Mouse (Mus musculus): ENCODE measurements around the gene Anxa10.

Anxa10 gene

GRCm38 (mm10) chr8:62123098-62123497, at the start of gene Anxa10:
Gene Anxa10 (minus strand): TSS chr8:62123150.
- no peak for DNase-seq

- no peak for DNase-seq
Measured at GRCm38 (mm10) chr8:62132662-62133366, 9.9 kb upstream of the Anxa10 start.

GRCm38 (mm10) chr8:62097213-62097612, 25.7 kb downstream of the Anxa10 start:
- DNase-seq = no peak

DNA sequence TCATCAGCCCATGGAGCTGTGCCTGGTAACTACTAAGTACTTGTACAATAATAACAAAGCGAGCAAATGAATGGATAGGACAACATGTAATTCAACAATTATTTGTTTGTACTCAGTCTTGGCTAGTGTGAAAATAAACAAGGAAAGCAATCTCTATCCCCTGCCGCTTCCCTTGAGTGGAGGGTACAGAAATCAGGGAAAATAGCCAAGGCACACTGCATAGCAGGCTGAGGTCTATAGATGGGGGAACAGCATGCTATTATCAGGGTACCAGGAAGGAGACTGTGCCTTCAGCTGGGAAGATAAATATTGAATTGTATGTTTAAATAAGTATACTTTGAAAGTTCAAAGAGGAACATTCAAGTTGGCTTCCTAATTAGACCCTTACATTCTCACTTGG, 41.1 kb downstream of the Anxa10 start:
- DNase-seq = no peak

GRCm38 (mm10) chr8:62080195-62080802, 42.7 kb downstream of the Anxa10 start:
- peak in 1 of 2 experiments; percentile 0 for DNase-seq

- DNase-seq = no peak
Measured at GRCm38 (mm10) chr8:62068305-62068704, 54.6 kb downstream of the Anxa10 start.

DNA sequence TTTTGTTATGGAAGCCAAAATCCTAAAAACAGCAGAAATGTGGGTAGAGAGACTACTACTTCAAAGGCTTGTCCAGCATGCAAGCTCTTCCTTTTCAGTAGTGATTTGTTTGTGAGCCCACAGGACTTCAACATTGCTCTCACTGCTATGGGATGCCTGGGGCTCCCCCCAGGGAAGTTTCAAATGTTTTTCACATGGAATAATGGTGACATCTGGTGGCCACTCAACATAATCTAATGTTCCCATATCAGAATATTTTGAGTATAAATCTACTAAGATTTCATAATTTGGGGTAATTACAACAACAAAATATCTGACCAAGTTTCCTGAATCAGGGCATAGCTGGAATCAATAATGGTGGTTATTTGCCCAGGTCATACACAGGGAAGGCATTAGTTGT, 62.6 kb downstream of the Anxa10 start:
- no peak for DNase-seq

GRCm38 (mm10) chr8:62046809-62047208, 76.1 kb downstream of the Anxa10 start:
- peak in 1 of 2 experiments; percentile 0 for DNase-seq

- DNase-seq = no peak
Measured at GRCm38 (mm10) chr8:62034351-62034750, 88.6 kb downstream of the Anxa10 start.

DNA sequence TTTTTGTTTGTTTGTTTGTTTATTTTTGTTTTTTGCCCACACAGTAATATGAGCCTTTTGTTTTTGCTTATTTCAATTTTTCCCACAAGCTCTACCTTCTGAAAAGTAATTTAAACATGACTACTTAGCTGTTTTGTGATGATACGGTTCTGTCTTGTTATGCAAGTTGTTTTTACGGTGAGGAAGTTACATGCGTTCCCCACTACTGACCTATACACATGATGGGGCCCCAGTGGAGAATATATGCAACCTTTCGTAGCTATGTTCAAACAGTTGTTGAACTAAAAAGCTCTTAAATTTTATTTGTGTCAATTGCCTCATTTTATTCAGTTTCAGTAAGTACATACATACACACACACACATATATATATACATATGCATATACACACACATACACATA, 108.4 kb downstream of the Anxa10 start:
- no peak for DNase-seq

DNA sequence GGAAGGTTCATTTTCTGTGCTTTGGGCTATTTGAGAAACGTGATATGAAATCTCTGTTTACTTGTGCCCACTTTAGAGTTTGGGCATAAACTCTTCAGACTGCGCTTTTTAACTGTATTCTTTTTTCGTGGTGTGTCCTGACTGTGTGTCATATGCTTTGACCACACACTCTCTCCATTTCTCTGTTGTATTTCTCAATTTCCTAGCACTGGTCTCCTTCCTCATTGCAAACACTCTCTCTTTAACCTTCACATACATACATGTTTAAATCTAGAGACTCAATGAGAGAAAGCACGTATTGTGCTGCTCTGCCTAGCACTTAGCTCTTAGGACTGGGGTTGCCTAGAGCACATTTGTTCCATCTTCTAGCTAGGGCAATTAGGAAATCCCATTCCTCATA, 108.8 kb downstream of the Anxa10 start:
- DNase-seq = no peak
